Mouse (Mus musculus): ENCODE measurements around the gene Lias. TPM values are rescaled to one million over a fixed set of nuclear protein-coding genes. Genes with fewer than 3 reads are reported as not detected.

The Lias gene
- polyA plus RNA-seq, 1 experiment from 2014 or later = 62.5 TPM

DNA sequence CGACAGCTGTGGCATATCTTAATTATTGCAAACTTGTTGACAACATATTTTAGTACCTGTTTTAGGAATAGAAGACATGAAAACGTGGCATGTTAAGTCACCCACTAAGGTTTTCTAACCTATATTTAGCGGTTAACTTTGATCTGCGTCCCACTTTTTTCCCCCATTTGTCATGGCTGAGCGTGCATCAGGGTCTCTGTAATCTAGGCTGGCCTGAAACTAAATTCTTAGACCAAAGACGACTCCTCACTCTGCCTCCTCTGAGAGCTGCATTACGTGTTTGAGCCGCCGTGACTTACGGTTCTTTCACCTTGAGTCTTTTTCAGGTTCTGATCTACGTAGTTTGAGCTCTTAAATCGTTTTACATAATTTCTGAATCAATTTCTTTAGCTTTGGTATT is 456 bp downstream of the Lias start:
- 2% methylated on average over 12 of the region's 12 CpGs for WGBS
- Histone ChIP-seq H3K4me1 (peaks cover 32% of the 10 kb centered on the region), H3K9me3 (no peaks in the 10 kb centered on the region), H3K27me3 (no peaks in the 10 kb centered on the region), H3K36me3 (peaks cover 53% of the 10 kb centered on the region), H3K27ac (replicated peaks) (peak overlapping the region; percentile 63), H3K4me2 (replicated peaks) (peak overlapping the region; percentile 76), H3K9ac (replicated peaks) (peak overlapping the region; percentile 69), H3K4me3 (peak overlapping the region; percentile 92)
- ATAC-seq (replicated peaks) = peak; percentile 34

DNA sequence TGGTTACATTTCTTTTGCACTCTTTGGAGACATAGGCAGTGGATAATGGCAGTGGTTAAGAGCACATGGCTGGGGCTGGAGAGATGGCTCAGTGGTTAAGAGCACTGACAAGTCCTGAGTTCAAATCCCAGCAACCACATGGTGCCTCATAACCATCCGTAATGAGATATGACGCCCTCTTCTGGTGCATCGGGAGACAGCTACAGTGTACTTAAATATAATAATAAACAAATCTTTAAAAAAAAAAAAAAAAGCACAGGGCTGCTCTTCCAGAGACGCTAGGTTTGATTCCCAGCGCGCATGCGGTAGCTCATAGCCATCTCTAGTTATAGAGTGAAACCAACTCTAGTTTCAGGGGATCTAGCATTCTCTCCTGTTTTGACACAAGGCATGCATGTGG is 3.1 kb downstream of the Lias start:
- peaks cover 24% of the 10 kb centered on the region for H3K4me1 ChIP-seq
- peaks cover 44% of the 10 kb centered on the region for H3K36me3 ChIP-seq
- H3K9me3 ChIP-seq = no peaks in the 10 kb centered on the region
- H3K27me3 ChIP-seq = no peaks in the 10 kb centered on the region
- no peak overlapping the region for H3K9ac ChIP-seq (replicated peaks)
- H3K4me2 ChIP-seq (replicated peaks) = no peak overlapping the region
- 89% methylated on average over 7 of the region's 7 CpGs for WGBS
- ATAC-seq (replicated peaks) = no peak
- H3K27ac ChIP-seq (replicated peaks) = no peak overlapping the region
- no peak overlapping the region for H3K4me3 ChIP-seq

DNA sequence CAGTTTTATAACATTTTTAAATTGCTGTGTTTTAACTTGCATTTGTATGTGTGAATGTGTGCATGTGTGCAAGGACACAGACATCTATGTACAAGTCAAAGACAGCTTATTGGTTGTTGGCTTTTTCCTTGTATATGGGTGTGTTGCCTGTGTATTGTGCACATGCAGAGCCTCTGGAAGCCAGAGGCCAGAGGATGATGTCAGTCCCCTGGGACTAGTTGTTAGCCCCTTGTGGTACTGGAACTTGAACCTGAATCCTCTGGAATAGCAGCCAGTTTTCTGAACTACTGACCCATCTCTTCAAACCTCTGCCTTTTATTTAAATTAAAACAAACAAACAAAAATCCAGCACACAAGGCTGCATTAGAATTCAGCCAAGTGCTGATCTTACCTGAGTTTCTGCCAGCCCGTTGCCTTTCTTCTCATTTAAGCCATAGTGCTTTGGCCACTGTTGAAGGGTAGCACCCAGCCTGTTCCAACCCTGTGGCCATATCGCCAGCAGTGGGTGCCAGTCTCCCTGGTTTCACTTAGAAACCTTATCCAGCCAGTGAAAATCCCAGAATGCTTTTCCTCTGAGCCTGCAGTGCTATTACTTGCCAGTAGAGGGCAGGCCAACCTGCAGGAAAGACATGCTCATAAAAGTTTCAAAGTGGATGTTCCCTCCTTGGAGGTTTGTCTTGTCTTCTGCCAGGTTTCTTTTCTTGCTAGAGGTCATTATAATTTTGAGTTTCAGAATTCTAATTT is 10.1 kb downstream of the Lias start:
- no peaks in the 10 kb centered on the region for H3K9me3 ChIP-seq
- H3K4me1 ChIP-seq = no peaks in the 10 kb centered on the region
- H3K9ac ChIP-seq (replicated peaks) = no peak overlapping the region
- H3K27me3 ChIP-seq = no peaks in the 10 kb centered on the region
- H3K27ac ChIP-seq (replicated peaks) = no peak overlapping the region
- H3K4me3 ChIP-seq = no peak overlapping the region
- H3K36me3 ChIP-seq = peaks cover 67% of the 10 kb centered on the region
- no peak overlapping the region for H3K4me2 ChIP-seq (replicated peaks)
- 28% methylated on average over 2 of the region's 2 CpGs for WGBS
- peak; percentile 69; the same call in 1 of the 2 replicates for ATAC-seq (replicated peaks)

DNA sequence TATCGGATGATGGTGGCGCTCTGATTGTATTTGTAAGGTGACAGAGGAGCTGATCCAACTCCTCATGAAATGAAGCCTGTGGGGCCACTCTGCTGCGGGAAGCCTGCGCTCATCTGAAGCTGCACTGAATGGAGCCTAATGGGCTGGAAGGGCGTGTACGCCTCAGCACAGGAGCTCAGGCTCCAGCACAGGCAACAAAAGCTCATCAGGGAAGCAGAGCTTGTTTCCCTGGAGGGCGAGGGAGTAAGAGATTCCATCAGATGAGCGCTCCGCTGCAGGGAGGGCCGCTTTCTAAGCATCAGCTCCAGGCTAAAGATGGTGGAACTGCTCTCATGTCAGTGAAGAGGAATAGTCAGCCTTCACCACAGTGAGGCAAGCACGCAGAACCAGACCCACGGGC is 16.7 kb downstream of the Lias start:
- Histone ChIP-seq H3K9me3 (no peaks in the 10 kb centered on the region), H3K36me3 (peaks cover 65% of the 10 kb centered on the region), H3K9ac (replicated peaks) (no peak overlapping the region), H3K27me3 (no peaks in the 10 kb centered on the region), H3K4me3 (no peak overlapping the region), H3K4me1 (no peaks in the 10 kb centered on the region), H3K4me2 (replicated peaks) (no peak overlapping the region), H3K27ac (replicated peaks) (0 out of 2 replicates have a peak overlapping the region, but pooled peaks have one; percentile 31)
- WGBS = 13% methylated on average over 12 of the region's 12 CpGs
- 0 out of 2 replicates have a peak, but pooled peaks have one; percentile 29 for ATAC-seq (replicated peaks)

DNA sequence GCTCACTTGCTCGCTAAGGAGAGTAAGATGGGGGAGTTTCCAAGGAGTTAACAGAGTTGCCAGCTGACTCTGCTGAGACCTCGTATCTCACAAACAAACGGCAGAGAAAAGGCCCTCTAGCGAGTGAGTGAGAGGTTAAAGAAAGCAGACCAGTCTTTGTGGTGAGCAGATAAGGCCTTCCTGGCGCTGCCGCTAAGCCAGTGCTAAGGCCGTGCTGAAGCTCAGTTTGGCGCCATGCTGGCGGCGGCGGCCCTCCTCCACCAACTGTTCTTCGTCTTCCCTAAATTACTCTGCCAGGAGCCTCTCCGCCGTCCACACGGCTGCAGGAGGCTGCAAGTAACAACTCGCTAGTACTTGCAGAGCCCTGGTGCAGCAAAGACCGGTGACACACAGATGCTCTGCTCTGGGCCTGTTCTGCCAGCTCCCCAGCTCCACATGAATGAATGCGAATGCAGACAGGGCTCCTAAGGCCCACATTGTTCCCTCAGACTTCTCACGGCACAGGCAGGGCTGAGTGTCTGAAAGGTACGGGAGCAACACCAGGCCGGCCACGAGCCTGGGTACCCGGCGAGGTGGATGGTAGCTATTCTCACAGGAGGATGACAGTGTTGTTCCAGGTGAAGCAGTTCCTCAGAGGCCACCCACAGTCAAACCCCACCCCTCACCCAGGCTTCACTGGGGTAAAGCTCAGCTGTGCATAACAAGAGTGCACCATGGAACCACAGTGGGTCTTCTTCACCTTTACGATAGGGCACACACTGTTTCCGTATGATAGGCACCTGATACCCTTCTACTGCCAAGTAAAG is 24.6 kb downstream of the Lias start:
- Histone ChIP-seq H3K4me1 (peaks cover 5% of the 10 kb centered on the region; the same call in 1 of the 2 replicates), H3K4me3 (no peak overlapping the region), H3K4me2 (replicated peaks) (no peak overlapping the region), H3K27me3 (no peaks in the 10 kb centered on the region), H3K9me3 (no peaks in the 10 kb centered on the region), H3K27ac (replicated peaks) (no peak overlapping the region), H3K9ac (replicated peaks) (no peak overlapping the region), H3K36me3 (peaks cover 67% of the 10 kb centered on the region)
- WGBS = 17% methylated on average over 26 of the region's 26 CpGs
- ATAC-seq (replicated peaks) = no peak; the same call in 1 of the 2 replicates

DNA sequence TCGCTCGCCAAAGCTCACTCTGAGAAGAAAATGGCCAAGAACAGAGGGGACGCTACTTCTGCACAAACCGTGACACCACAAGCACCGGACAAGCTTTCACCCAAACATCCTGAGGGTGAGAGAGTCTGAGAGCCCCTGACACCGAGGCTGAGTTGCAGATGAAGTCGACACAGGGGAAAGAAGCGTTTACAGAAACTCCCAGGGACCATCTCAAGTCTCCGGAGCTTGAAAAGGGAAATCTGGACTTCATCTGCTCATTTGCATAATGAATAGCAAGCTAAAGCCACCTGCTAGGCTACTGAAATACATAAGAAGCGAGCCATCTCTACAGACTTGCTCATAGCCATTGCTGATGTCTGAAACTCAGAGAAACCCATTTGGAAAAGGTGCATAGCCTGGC is 27.8 kb downstream of the Lias start:
- H3K4me3 ChIP-seq = no peak overlapping the region
- H3K27me3 ChIP-seq = no peaks in the 10 kb centered on the region
- H3K4me1 ChIP-seq = peaks cover 5% of the 10 kb centered on the region; the same call in 1 of the 2 replicates
- no peak overlapping the region for H3K27ac ChIP-seq (replicated peaks)
- H3K9me3 ChIP-seq = no peaks in the 10 kb centered on the region
- no peak overlapping the region for H3K9ac ChIP-seq (replicated peaks)
- WGBS = 66% methylated on average over 10 of the region's 10 CpGs
- no peak overlapping the region for H3K4me2 ChIP-seq (replicated peaks)
- peaks cover 72% of the 10 kb centered on the region for H3K36me3 ChIP-seq
- no peak for ATAC-seq (replicated peaks)

DNA sequence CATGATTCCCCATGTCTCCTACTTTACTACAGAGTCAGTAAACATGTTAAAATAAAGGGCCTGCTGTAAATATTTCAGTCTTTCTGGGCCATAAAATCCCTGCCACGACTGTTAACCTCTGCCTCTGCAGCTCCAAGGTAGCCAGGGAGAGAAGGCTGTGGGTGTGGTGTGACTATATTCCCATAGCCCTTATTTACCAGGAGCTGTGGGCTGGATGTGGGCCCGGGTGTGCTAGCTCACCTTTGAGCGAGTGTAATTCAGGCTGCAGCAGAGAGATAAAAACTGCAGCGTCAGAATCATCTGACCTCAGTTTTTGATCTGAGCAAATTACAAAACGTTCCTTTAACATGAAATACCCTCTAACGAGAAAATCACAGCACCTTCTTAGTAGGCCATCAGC is 29.5 kb downstream of the Lias start:
- ATAC-seq (replicated peaks) = no peak
- Histone ChIP-seq H3K4me1 (peaks cover 2% of the 10 kb centered on the region; the same call in 1 of the 2 replicates), H3K9me3 (no peaks in the 10 kb centered on the region), H3K4me3 (no peak overlapping the region), H3K27me3 (no peaks in the 10 kb centered on the region), H3K27ac (replicated peaks) (no peak overlapping the region), H3K36me3 (peaks cover 78% of the 10 kb centered on the region), H3K9ac (replicated peaks) (no peak overlapping the region), H3K4me2 (replicated peaks) (no peak overlapping the region)
- WGBS = 75% methylated on average over 6 of the region's 6 CpGs

DNA sequence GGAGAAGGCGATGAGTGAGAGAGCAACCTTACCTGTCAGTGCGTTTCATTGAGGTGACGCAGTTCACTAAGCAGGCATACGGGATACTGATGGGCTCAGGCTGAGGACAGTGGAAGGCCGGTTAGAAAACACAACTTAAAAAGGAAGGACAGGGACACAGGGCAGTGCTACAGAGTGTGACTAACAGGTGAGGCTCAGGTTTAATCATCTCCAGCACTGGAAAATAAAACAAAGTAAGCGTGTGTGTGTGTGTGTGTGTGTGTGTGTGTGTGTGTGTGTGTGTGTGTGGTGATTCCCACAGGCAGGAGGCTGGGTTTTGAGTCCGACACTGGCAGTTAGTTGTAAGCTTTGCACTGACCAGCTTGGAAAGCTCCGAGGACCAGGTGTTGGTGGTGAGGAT is 31.5 kb downstream of the Lias start:
- Histone ChIP-seq H3K4me1 (no peaks in the 10 kb centered on the region), H3K4me2 (replicated peaks) (no peak overlapping the region), H3K36me3 (peaks cover 83% of the 10 kb centered on the region), H3K27me3 (no peaks in the 10 kb centered on the region), H3K9ac (replicated peaks) (no peak overlapping the region), H3K9me3 (no peaks in the 10 kb centered on the region), H3K27ac (replicated peaks) (no peak overlapping the region), H3K4me3 (no peak overlapping the region)
- ATAC-seq (replicated peaks) = no peak
- WGBS = 93% methylated on average over 8 of the region's 8 CpGs

DNA sequence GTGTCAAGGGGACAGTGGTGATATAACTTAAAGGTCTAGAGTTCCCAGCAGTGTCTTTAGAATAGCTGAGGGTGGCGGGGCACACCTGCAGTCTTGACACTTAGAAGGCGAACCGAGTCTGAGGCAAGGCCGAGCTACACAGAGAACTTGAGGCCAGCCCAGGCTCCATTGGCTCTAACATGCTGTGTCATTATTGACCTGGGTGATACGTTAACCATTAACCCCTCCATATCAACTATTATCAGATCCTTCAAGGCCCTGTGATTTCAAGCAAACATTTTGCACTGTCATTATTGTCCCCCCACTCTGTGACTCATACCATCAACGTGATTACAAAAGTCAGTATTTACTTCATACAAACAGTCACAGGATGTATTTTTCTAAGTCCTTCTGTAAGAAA is 32.9 kb downstream of the Lias start:
- Histone ChIP-seq H3K36me3 (peaks cover 71% of the 10 kb centered on the region), H3K4me3 (no peak overlapping the region)
- ATAC-seq (replicated peaks) = no peak

DNA sequence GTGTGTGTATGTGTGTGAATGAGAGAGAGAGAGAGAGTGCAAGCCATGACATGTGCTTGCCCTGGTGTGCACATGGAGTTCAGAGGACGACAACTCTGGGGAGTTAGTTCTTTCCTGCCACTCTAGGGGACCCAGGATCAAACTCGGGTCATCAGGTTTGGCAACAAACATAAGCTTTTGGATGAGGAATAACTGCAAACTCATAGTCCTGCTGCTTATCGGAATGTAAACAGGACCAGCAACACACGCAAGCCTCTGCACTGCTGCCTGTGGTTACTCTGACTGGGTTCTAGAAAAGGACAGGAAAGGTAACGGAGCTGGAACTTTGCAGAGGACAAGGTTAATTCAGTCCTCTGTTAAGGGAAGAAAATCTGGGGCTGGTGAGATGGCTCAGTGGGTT is 34.0 kb downstream of the Lias start:
- no peak overlapping the region for H3K4me3 ChIP-seq
- WGBS = 88% methylated on average over 5 of the region's 5 CpGs
- no peak overlapping the region for H3K9ac ChIP-seq (replicated peaks)
- H3K4me1 ChIP-seq = no peaks in the 10 kb centered on the region
- no peak overlapping the region for H3K27ac ChIP-seq (replicated peaks)
- no peak for ATAC-seq (replicated peaks)
- H3K4me2 ChIP-seq (replicated peaks) = no peak overlapping the region
- H3K9me3 ChIP-seq = no peaks in the 10 kb centered on the region
- peaks cover 66% of the 10 kb centered on the region for H3K36me3 ChIP-seq
- no peaks in the 10 kb centered on the region for H3K27me3 ChIP-seq

More for the DNA sequence above, 32.9 kb downstream of the Lias start:
- H3K27ac ChIP-seq (replicated peaks) = no peak overlapping the region
- H3K4me2 ChIP-seq (replicated peaks) = no peak overlapping the region
- no peak overlapping the region for H3K9ac ChIP-seq (replicated peaks)
- 95% methylated on average over 6 of the region's 6 CpGs for whole genome bisulfite sequencing
- no peaks in the 10 kb centered on the region for H3K27me3 ChIP-seq
- no peaks in the 10 kb centered on the region for H3K9me3 ChIP-seq
- H3K4me1 ChIP-seq = no peaks in the 10 kb centered on the region

DNA sequence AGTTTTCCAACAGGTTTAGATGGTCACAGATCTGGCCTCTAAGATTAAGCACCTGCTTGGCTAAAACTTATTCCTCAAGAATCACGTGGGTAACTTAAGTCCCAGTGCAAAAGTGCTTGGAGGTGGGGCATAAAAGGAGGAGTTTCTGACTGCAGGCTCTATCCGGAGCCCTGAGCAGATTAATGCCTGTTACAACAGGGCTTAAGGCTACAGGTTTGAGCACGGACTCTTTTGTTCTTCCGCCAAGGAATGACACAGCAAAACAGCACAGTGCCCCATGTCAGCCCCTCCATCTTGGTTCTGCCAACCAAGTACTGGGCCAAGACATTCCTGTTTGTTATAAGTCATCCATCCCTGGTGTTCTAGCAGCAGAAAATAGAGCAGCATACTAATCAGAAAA is 37.0 kb downstream of the Lias start:
- H3K27ac ChIP-seq (replicated peaks) = no peak overlapping the region
- peaks cover 38% of the 10 kb centered on the region for H3K36me3 ChIP-seq
- H3K4me3 ChIP-seq = no peak overlapping the region
- no peaks in the 10 kb centered on the region for H3K9me3 ChIP-seq
- no peaks in the 10 kb centered on the region for H3K27me3 ChIP-seq
- no peak overlapping the region for H3K4me2 ChIP-seq (replicated peaks)
- H3K9ac ChIP-seq (replicated peaks) = no peak overlapping the region
- H3K4me1 ChIP-seq = peaks cover 3% of the 10 kb centered on the region; the same call in 1 of the 2 replicates
- WGBS = 25% methylated on average over 4 of the region's 4 CpGs
- no peak for ATAC-seq (replicated peaks)

DNA sequence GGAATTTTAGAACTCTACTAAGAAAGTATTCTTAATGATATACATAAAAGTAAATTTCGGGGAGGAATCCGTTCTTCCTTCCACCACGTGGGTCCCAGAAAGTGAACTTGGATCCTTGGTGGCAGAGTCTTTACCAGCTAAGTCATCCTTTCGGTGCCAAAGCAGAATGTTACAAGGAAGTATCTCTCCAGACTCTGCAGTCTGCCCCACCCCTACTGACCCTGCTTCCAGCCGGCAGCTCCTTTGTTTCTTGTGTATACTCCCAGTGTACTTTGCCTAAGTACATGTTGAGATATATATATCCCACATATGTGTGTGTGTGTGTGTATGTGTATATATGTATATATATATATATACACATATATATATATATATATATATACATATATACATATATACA is 38.1 kb downstream of the Lias start:
- no peak overlapping the region for H3K9ac ChIP-seq (replicated peaks)
- no peaks in the 10 kb centered on the region for H3K27me3 ChIP-seq
- peaks cover 27% of the 10 kb centered on the region for H3K36me3 ChIP-seq
- H3K4me1 ChIP-seq = peaks cover 12% of the 10 kb centered on the region
- H3K27ac ChIP-seq (replicated peaks) = no peak overlapping the region
- H3K4me3 ChIP-seq = no peak overlapping the region
- no peak overlapping the region for H3K4me2 ChIP-seq (replicated peaks)
- no peaks in the 10 kb centered on the region for H3K9me3 ChIP-seq
- 89% methylated on average over 5 of the region's 5 CpGs for WGBS
- no peak for ATAC-seq (replicated peaks)

Measured in forebrain, embryonic 15.5 days (tissue).